Mouse (Mus musculus) gastrocnemius, postnatal 14 days (tissue): ENCODE measurements at regions not wholly inside any gene's neighbourhood (a gene's known extent, or its start where the extent isn't known, plus 50 kb on each side); places are given as distances from the start of the nearest gene placed in this dataset.
"Not testable (repeated sequence)": the region's sequence is repeated elsewhere in the genome, so short reads cannot be mapped to it uniquely, and the experiment has no call there.

Source experiments
- DNase-seq: peaks from one replicate; pipeline ENCODE4 v3.0.0; 2021; ENCODE audit warnings: mixed read lengths
- intact Hi-C: fragments of 180-260 bp; cut with DNase I; formaldehyde crosslinking; loops from one replicate; pipeline ENCODE4 v1.15.1; 2025; ENCODE audit warnings: low total_unique reads

DNA sequence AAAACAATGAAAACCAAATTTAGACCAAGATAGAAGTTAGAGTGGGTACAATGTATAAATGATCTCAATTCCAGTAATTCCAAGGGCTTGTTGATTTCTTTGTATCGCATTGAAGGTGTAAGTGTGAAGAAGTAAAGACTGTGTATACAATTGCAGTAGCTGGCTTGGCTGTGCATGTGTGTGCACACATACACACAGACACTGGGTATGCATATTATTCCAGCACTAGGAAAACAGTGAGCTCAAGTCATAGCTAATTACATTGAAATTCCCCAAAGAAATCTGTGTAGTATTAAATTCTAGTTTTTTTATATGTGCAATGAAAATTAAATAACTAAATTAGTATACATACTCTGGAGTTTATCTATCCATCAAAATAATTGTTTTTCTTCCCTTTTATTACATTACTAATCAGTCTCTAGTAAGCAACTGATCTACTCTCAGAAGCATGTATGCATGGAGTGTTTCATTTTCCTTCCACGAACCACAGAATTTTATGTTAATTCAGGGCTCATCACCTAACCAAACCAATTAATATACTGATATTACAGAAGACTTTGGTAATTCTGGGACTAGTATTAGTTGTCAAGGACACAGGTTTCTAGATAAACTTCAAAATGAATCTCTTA is 56.5 kb downstream of the Gm8797 start:
- DNase-seq, result no peak
- intact Hi-C loops, result no loop called here

GRCm38 (mm10) chr3:5811071-5811590 is 60.5 kb downstream of the Gm8797 start:
- intact Hi-C loops, result no loop called here
- no peak for DNase-seq

- intact Hi-C loops, DNase-seq: not testable (repeated sequence)
These were observed 69.6 kb downstream of the Gm8797 start for GRCm38 (mm10) chr3:5820243-5820642.

DNA sequence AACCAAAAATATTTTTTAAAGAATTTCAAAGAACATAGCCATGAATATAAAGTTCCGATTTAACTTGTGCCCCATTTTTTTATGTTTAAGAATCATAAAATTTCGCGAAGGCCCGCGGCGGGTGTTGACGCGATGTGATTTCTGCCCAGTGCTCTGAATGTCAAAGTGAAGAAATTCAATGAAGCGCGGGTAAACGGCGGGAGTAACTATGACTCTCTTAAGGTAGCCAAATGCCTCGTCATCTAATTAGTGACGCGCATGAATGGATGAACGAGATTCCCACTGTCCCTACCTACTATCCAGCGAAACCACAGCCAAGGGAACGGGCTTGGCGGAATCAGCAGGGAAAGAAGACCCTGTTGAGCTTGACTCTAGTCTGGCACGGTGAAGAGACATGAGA is 109.6 kb downstream of the Gm8797 start:
- intact Hi-C loops, result not testable (repeated sequence)
- peak; percentile 89 for DNase-seq

GRCm38 (mm10) chr3:5870407-5870806 is 119.8 kb downstream of the Gm8797 start:
- no peak for DNase-seq
- intact Hi-C loops, result no loop called here

GRCm38 (mm10) chr3:5879113-5879512 is 128.5 kb downstream of the Gm8797 start:
- intact Hi-C loops, result no loop called here

DNA sequence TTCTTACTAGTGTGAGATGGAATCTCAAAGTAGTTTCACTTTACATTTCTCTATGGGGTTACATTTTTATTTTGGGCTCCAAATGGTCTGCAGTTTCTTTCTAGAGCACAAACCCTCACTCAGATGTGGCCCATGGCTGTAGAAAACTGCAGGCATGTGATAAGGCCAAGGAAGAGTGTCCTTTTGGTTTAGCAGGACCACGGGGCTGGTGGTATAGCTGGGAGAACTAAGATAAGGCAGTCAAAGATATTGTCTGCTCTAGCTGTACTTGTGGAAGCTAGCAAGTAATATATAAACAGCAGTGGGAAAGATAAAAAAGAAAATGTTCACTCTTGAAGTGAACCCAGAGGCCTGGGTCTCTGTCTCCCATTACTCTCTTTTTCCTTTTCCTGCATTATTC is 166.9 kb downstream of the Gm8797 start:
- intact Hi-C loops, result no loop called here
- DNase-seq, result no peak

More at GRCm38 (mm10) chr3:5879113-5879512, 128.5 kb downstream of the Gm8797 start:
- DNase-seq, result no peak

DNA sequence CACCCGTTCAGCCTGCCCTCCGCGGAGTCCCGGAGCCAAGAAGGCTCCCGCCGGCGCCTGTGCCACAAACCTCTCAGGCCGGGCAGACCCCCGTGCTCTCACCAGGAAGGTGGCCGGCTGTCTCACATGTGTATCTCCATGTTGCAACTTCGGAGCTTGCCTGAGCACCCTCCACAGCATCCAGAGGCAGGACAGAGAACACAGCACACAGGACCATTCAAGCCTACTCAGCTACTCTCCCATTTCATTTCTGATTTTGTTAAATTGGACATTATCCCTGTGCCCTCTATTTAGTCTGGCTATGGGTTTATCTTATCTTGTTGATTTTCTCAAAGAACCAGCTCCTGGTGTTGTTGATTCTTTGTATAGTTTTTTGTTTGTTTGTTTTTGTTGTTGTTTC is 199.6 kb downstream of the Gm8797 start:
- intact Hi-C loops, DNase-seq: not testable (repeated sequence)

DNA sequence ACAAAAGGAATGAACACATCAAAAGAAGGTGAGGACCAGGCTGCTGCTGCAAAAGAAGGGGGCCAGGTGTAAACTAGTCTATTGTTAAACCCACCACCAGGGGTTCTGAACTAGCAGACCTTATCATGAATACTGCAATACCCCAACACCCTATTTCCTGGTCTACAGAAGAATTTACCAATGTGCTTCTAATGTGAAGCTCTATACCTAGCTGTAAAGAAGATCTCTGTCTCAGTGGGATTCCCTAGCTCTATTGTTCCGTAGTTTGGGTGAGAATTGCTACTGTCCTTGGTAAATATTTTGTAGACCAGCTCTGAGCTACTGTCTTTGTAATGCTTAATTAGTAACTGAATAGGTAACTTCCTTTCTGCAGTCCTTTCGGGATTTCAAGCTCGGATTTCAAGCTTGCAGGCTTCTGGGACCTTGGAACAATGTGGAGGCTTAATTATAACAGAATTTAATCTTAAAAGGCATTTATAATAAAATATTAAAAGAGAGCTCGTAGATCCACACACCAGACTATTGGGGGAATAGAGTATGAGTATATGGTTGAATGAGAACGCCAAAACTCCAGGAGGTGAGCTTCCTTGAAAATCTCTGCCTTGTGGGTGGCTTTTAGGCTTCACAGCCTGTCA is 238.5 kb downstream of the Gm8797 start:
- DNase-seq, intact Hi-C loops: not testable (repeated sequence)

DNA sequence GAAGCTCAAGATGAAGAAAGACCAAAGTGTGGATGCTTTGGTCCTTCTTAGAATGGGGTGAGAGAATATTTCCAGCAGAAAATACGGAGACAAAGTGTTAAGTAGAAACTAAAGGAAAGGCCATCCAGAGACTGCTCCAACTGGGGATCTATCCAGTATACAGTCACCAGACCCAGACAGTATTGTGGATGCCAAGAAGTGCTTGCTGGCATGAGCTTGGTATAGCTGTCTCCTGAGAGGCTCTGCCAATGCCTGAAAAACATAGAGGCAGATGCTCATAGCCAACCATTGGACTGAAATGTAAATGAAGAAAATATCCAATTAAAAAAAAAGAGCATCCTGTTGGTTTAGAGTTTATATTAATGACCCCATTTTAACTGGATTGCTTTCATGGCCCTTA is 253.8 kb downstream of the Gm8797 start:
- no peak for DNase-seq
- intact Hi-C loops, result no loop called here

GRCm38 (mm10) chr3:6018749-6019148 is 268.1 kb downstream of the Gm8797 start:
- no peak for DNase-seq
- intact Hi-C loops, result no loop called here

DNA sequence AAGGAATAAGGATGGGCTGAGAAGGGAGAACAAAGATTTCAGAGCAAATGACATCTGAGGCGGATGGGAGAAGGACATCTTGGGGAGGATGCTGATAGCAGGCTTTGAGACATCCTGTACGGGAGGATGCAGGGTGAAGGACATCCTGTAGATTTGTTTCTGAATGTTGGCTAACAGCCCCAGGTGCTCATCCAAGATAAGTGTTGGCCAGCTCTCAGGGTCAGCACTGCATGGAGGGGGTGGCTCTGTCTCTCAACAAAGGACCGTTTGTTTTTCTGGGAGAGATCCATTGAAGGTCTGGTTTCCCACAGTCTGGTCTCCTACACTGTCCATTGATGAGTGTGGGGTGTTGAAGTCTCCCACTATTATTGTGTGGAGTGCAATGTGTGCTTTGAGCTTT is 290.7 kb downstream of the Gm8797 start:
- intact Hi-C loops, DNase-seq: not testable (repeated sequence)

DNA sequence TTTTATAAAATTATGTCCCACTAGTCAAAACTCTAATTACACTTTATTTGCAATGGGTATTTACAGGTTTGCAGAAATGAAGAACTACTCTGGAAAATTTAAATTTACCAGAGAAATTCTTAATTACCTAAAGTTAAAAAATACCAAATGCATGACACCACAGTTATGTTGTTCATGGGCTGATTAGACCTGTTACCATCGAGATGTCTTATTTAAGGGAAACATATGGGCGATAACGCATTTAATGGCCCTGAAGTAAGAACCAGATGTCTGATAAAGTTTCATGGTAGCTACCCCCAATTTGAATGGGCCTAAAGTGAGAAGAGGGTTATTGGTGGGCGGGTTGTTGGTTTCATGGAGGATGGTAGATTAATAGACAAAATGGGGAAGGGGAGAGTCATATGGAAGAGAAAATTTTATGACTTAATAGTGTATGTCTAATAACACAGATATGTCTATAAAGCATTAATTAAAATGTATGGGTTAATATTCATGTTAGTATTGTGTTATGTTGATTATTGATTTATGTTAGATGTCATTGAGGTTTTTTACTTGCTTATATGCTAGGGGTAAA is 299.0 kb downstream of the Gm8797 start:
- intact Hi-C loops, result no loop called here
- DNase-seq, result no peak

GRCm38 (mm10) chr3:6051901-6052300 is 301.3 kb downstream of the Gm8797 start:
- no peak for DNase-seq
- intact Hi-C loops, result no loop called here

DNA sequence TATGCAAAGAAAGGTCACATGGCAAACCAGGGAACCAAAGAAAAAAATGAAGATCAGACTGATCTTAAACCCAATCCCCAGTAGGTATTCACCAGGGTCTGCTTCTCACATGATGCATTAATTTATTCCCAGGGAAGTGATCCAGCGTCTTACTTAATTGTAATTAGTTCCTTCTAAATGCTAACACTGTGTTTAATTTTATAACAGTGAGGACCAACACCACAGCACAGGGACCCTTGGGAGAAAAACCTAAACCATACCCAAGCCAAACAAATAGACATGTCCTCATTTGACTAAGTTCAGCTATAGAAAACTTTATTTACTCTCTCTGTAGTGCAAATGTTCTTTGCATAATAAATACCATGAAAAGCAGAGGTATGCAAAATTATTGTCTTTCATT is 333.2 kb downstream of the Gm8797 start:
- intact Hi-C loops, result no loop called here
- no peak for DNase-seq

GRCm38 (mm10) chr3:6087267-6087666 is 336.7 kb downstream of the Gm8797 start:
- no peak for DNase-seq
- intact Hi-C loops, result no loop called here

GRCm38 (mm10) chr3:6093931-6094330 is 343.3 kb downstream of the Gm8797 start:
- intact Hi-C loops, result no loop called here
- no peak for DNase-seq

- intact Hi-C loops, DNase-seq: not testable (repeated sequence)
These were observed 343.8 kb downstream of the Gm8797 start for GRCm38 (mm10) chr3:6094410-6094809.

- no peak for DNase-seq
- intact Hi-C loops, result no loop called here
These were observed 350.3 kb downstream of the Gm8797 start for GRCm38 (mm10) chr3:6100863-6101262.

GRCm38 (mm10) chr3:6102866-6103265 is 352.3 kb downstream of the Gm8797 start:
- DNase-seq, result no peak
- intact Hi-C loops, result no loop called here

DNA sequence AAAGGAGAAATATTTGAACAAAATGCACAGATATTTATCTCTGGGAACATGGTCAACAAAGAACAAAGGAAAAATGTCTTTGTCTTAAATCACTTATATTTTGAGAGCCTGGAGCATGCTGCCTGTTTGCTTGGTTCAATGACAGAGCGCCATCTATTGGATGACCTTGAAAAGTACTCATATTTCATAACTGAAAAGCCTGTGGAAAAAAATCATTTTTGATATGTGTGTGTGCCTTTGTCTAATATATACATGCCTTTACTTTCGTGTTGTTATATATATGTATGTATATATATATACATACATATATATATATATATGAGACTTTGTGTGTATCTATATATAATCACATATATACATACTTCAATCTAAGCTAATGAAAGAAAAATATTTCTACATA is 356.1 kb downstream of the Gm8797 start:
- intact Hi-C loops, result no loop called here
- DNase-seq, result no peak
